Comparison of ENCODE assay signal across 28 mouse cellular contexts in genomic region chr7:57597341-57597740, GRCm38 (mm10).
DNase-seq lines count a peak whose midpoint lies in the region; ATAC-seq and TF ChIP-seq lines count a peak whose summit lies in the region.
"Had no signal": no experiment of that assay in that cellular context is flagged by ENCODE, and none has a peak within 500 bp of the region (broad histone marks: within the 10 kb centered on the region; RNA-seq: fewer than 3 reads in every experiment).

No protein-coding gene starts in this region.

- no peak overlapping the region for H3K4me3 ChIP-seq in forebrain, postnatal 0 days (ENCODE audit: low read depth, low read length)
- no peak overlapping the region for H3K4me3 ChIP-seq in forebrain, embryonic 16.5 days (replicated peaks; ENCODE audit: low read length)
- no peak overlapping the region for H3K4me3 ChIP-seq in intestine, embryonic 16.5 days (ENCODE audit: low read length)
- H3K4me3 ChIP-seq: embryonic facial prominence, embryonic 13.5 days; forebrain, embryonic 10.5 days; forebrain, embryonic 15.5 days; hindbrain, embryonic 12.5 days; limb, embryonic 13.5 days; lung, embryonic 15.5 days; midbrain, embryonic 10.5 days; myocyte; neural tube, embryonic 13.5 days had no signal

- peak; percentile 19; the same call in 1 of the 2 replicates for ATAC-seq in forebrain, postnatal 0 days
- no peak for ATAC-seq in forebrain, embryonic 16.5 days
- peak; percentile 78 for ATAC-seq in intestine, embryonic 16.5 days
- ATAC-seq: CD4-positive, CD25-positive, alpha-beta regulatory T cell, adult 4 months; forebrain, embryonic 15.5 days had no signal

- no peaks in the 10 kb centered on the region for H3K9me3 ChIP-seq in forebrain, postnatal 0 days (ENCODE audit: low read length)
- no peaks in the 10 kb centered on the region for H3K9me3 ChIP-seq in forebrain, embryonic 16.5 days (ENCODE audit: control insufficient read depth, low read length)
- H3K9me3 ChIP-seq in intestine, embryonic 16.5 days (ENCODE audit: control insufficient read depth, low read length) = no peaks in the 10 kb centered on the region
- H3K9me3 ChIP-seq: embryonic facial prominence, embryonic 13.5 days; forebrain, embryonic 10.5 days; forebrain, embryonic 15.5 days; hindbrain, embryonic 12.5 days; limb, embryonic 13.5 days; lung, embryonic 15.5 days; midbrain, embryonic 10.5 days; neural tube, embryonic 13.5 days had no signal

- H3K9ac ChIP-seq in forebrain, postnatal 0 days = no peak overlapping the region
- no peak overlapping the region for H3K9ac ChIP-seq in forebrain, embryonic 16.5 days (replicated peaks; ENCODE audit: low read depth, low read length)
- no peak overlapping the region for H3K9ac ChIP-seq in intestine, embryonic 16.5 days (ENCODE audit: low read depth, low read length)
- H3K9ac ChIP-seq: embryonic facial prominence, embryonic 13.5 days; forebrain, embryonic 15.5 days; hindbrain, embryonic 12.5 days; limb, embryonic 13.5 days; lung, embryonic 15.5 days; neural tube, embryonic 13.5 days had no signal

- no peak for TF ChIP-seq CTCF in forebrain, postnatal 0 days (IDR thresholded peaks at IDR 0.05; ENCODE audit: low read depth)

- no peak overlapping the region for H3K27ac ChIP-seq in forebrain, postnatal 0 days (ENCODE audit: low read depth, low read length)
- H3K27ac ChIP-seq in forebrain, embryonic 16.5 days (ENCODE audit: low read length) = no peak overlapping the region
- no peak overlapping the region for H3K27ac ChIP-seq in intestine, embryonic 16.5 days (ENCODE audit: low read length)
- H3K27ac ChIP-seq: embryonic facial prominence, embryonic 13.5 days; forebrain, embryonic 10.5 days; forebrain, embryonic 15.5 days; hindbrain, embryonic 12.5 days; kidney, postnatal 0 days; limb, embryonic 13.5 days; lung, embryonic 15.5 days; midbrain, embryonic 10.5 days; neural tube, embryonic 13.5 days; stomach, postnatal 0 days had no signal

- 0 out of 2 replicates have a peak, but pooled peaks cover 10% of the 10 kb centered on the region for H3K4me1 ChIP-seq in forebrain, postnatal 0 days (ENCODE audit: insufficient read depth)
- peaks cover 4% of the 10 kb centered on the region; the same call in 1 of the 2 replicates for H3K4me1 ChIP-seq in forebrain, embryonic 16.5 days (replicated peaks; ENCODE audit: control insufficient read depth, insufficient read depth, low read length)
- no peaks in the 10 kb centered on the region for H3K4me1 ChIP-seq in intestine, embryonic 16.5 days (ENCODE audit: control insufficient read depth, insufficient read depth, low read length)
- H3K4me1 ChIP-seq: embryonic facial prominence, embryonic 13.5 days; forebrain, embryonic 10.5 days; limb, embryonic 13.5 days; lung, embryonic 15.5 days; midbrain, embryonic 10.5 days had no signal

- 69% methylated on average over 5 of the region's 5 CpGs for WGBS in forebrain, postnatal 0 days
- 78% methylated on average over 5 of the region's 5 CpGs for WGBS in forebrain, embryonic 16.5 days
- WGBS in intestine, embryonic 16.5 days = 58% methylated on average over 5 of the region's 5 CpGs

- no peak for DNase-seq in forebrain, postnatal 0 days
- DNase-seq in right cerebral cortex, adult 18-20 months = peak; percentile 33
- DNase-seq in right cerebral cortex, postnatal 14 days = no peak
- DNase-seq in natural killer cell, adult 2 months (ENCODE audit: low spot score in 2 of 2) = no peak
- DNase-seq in embryo, embryonic 10.5 days (ENCODE audit: low spot score) = no peak
- DNase-seq: adrenal gland, postnatal 25 days; cerebellum, adult 8-10 months; gastrocnemius, postnatal 14 days; heart, postnatal 36 days; kidney, adult 18-20 months; thymus, adult 2 months; thymus, postnatal 36 days had no signal

- H3K27me3 ChIP-seq in forebrain, postnatal 0 days (ENCODE audit: insufficient read depth, low read length) = no peaks in the 10 kb centered on the region
- H3K27me3 ChIP-seq in forebrain, embryonic 16.5 days (replicated peaks; ENCODE audit: control insufficient read depth, insufficient read depth, low read length) = no peaks in the 10 kb centered on the region
- no peaks in the 10 kb centered on the region for H3K27me3 ChIP-seq in intestine, embryonic 16.5 days (replicated peaks; ENCODE audit: control insufficient read depth, insufficient read depth, low read length)
- H3K27me3 ChIP-seq: forebrain, embryonic 15.5 days; hindbrain, embryonic 12.5 days; neural tube, embryonic 13.5 days had no signal

- H3K36me3 ChIP-seq in forebrain, postnatal 0 days (ENCODE audit: insufficient read depth) = 0 out of 2 replicates have a peak, but pooled peaks cover 3% of the 10 kb centered on the region
- no peaks in the 10 kb centered on the region for H3K36me3 ChIP-seq in forebrain, embryonic 16.5 days (ENCODE audit: control insufficient read depth, insufficient read depth)
- H3K36me3 ChIP-seq in intestine, embryonic 16.5 days (ENCODE audit: control insufficient read depth, insufficient read depth, low read length) = no peaks in the 10 kb centered on the region
- H3K36me3 ChIP-seq: embryonic facial prominence, embryonic 13.5 days; forebrain, embryonic 10.5 days; forebrain, embryonic 15.5 days; hindbrain, embryonic 12.5 days; limb, embryonic 13.5 days; lung, embryonic 15.5 days; midbrain, embryonic 10.5 days; neural tube, embryonic 13.5 days had no signal

- no peak overlapping the region for H3K4me2 ChIP-seq in forebrain, postnatal 0 days (ENCODE audit: low read depth)
- no peak overlapping the region for H3K4me2 ChIP-seq in forebrain, embryonic 16.5 days (ENCODE audit: low read length)
- no peak overlapping the region for H3K4me2 ChIP-seq in intestine, embryonic 16.5 days (ENCODE audit: low read depth, low read length)
- H3K4me2 ChIP-seq: embryonic facial prominence, embryonic 13.5 days; forebrain, embryonic 15.5 days; heart, embryonic 11.5 days; hindbrain, embryonic 12.5 days; limb, embryonic 13.5 days; liver, embryonic 11.5 days; lung, embryonic 15.5 days; neural tube, embryonic 13.5 days had no signal
